Mouse (Mus musculus) urinary bladder, postnatal 10 days (tissue): Measurements from ENCODE around the gene Psmd6.
A peak's percentile ranks its signal among the peaks of the same experiment; 100 is the strongest.

Experiments
- DNase-seq: peaks from one replicate; pipeline ENCODE4 v3.0.0; 2022; ENCODE audit warnings: low spot score

Gene Psmd6

GRCm38 (mm10) chr14:14120230-14121096 lies at the start of gene Psmd6:
TSS of gene Psmd6 (minus strand) at chr14:14120984.
- DNase-seq = peak; percentile 67

- DNase-seq = no peak
These were observed 10.1 kb downstream of the Psmd6 start for GRCm38 (mm10) chr14:14110710-14111109.

DNA sequence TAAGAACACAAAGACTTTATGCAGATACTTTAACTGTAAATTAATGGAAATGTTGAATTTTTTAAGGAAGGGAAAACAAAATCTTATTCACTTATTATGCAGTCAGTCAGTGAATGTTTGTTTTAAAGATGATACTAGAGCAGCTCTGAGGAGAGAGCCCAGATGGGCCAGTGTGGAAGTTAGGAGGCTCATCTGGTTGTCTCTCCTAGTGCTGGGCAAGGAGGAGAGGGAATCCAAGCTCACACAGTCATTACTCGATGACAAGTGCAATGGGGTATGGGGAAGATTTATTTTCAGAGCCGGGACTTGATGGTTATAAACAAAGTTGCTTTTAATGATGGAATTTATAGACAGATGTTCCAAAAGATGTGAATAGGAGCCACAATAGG lies 15.9 kb downstream of the Psmd6 start:
- no peak for DNase-seq

- DNase-seq = no peak
These were observed 16.4 kb downstream of the Psmd6 start for GRCm38 (mm10) chr14:14104213-14104929.

- no peak for DNase-seq
These were observed 19.5 kb downstream of the Psmd6 start for GRCm38 (mm10) chr14:14101296-14101695.

GRCm38 (mm10) chr14:14100773-14101280 lies 20.0 kb downstream of the Psmd6 start:
- DNase-seq = no peak

DNA sequence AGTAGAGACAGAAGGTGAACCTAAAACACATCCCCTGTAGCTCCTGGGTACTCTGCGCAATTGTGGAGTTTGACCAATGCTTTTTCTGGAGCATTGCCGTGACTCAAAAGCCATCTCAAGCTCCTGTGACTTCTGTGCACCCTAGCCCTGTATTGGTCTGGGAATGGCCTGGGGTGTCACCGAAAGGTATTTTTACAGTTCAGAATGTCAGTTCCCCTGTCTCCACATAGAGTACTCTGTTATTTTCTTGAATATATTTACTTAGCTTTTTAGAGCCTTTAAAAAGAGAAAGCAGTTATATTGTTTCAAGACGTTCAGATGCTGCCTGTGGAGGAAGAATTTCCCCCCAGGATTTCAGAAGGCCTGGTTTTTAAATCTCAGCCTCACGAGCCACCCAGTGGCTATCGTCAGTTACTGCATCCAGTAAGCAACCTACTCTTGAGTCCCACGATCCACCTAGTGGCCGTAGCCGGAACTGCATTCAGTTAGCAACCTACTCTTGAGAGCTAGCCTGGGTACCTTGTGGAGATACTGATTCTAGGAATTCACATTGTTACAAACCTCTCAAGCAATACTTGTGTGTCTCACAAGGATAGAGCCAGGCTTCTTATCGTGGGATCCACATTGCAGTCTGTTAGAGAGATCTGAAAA lies 22.3 kb downstream of the Psmd6 start:
- peak; percentile 77 for DNase-seq

- DNase-seq = no peak
These were observed 30.2 kb downstream of the Psmd6 start for GRCm38 (mm10) chr14:14090571-14090970.

- no peak for DNase-seq
These were observed 32.6 kb downstream of the Psmd6 start for GRCm38 (mm10) chr14:14088016-14088791.

GRCm38 (mm10) chr14:14087348-14087747 lies 33.4 kb downstream of the Psmd6 start:
- DNase-seq = no peak

- DNase-seq = no peak
These were observed 34.0 kb downstream of the Psmd6 start for GRCm38 (mm10) chr14:14086711-14087263.

DNA sequence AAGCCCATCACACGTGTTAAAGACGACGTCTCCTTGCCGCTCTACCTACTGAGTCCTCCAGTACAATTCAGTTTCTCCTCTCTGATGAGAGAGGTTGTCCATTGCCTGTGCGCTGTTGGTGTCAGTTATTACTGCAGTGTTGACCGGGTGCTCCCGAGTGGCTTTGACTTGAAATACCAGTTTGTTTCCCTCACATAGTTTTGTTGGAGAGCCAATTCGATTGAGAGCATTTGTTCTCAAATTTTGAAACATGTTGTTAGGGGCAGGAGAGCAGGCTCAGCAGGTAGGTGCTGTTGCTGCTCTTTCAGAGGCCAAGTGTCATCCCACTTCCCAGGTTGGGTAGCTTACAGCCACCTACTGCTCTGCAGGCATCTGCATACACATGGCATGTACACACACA lies 37.0 kb downstream of the Psmd6 start:
- no peak for DNase-seq

DNA sequence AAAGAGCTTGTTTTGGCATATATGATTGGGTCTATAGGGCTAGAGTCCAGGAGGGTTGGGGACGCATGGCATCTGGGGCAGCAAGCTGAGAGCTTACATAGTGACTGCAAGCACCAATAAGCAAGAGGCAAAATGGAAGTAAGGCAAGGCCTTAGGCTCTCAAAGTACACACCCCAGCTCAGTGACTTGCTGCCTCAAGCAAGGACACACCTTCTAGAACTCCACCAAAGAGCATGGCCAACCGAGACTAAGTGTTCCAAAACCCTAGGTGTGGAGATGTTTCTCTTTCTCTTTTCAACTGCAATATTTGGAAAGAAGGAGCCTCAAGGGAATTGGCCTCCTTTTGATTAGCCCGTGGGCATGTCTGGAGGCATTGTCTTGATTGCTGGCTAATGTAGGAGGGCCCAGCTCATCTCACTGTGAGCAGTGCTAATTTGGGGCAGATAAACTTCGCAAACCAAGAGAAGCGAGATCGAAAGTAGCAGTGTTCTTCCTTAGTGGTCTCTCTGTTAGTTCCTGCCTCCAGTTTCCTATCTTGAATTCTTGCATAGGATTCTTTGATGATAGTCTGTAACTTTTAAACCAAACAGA lies 40.1 kb downstream of the Psmd6 start:
- no peak for DNase-seq

GRCm38 (mm10) chr14:14071456-14071855 lies 49.3 kb downstream of the Psmd6 start:
- no peak for DNase-seq

DNA sequence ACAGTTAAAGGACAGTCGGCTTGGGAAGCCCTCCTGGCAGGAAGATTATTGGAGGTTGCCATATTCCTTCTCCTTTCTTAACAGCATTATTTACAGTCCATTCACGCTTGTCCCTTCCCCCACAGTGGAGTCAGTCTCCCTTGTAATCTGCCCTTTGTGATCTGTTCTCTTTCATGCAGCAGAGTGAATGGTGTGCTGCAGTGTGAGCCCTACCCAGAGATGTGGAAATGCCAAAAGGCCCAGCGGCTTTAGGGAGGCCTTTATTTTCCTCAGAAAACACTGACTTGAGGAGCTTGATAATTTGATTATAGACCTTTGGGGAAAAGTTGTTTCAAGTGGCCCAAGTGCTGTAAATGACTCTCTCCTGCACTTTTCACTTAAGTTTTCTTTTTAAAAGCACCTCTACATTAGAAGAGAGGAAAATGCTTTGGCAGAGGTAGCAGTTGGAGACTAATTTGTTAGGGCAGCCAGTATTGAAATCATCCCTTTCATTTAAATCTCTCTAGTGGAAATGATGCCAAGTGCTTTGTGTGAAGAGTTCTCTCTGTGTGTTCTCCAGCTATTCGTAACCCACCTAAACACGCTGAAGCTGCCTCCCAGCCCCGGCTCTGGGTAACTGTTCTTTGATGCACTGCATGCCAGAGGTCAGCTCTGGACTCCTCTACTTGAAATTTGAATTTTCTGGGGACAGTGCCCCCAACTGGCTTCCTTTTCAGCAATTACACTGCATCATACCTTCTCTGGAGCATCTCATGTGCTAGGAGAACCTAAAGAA lies 50.1 kb downstream of the Psmd6 start:
- no peak for DNase-seq

DNA sequence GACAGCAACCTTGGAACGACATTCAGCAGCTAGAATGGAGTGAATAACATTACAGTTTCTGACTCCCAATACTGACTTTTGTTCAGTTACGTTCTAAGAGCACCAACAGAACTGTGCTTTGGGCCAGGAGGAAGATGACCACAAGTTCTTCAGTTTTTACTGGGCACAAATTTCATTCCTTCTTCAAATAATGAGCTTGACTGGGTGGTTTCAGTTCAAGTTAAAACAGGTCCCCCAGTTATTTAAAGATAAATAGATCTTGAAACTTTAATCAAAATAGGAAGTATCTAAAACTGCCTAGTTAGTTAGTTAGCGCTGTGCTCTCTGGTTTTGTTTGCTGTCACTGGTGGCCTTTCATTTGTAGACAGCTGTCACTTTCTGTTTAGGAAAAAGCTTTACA lies 52.2 kb downstream of the Psmd6 start:
- no peak for DNase-seq

DNA sequence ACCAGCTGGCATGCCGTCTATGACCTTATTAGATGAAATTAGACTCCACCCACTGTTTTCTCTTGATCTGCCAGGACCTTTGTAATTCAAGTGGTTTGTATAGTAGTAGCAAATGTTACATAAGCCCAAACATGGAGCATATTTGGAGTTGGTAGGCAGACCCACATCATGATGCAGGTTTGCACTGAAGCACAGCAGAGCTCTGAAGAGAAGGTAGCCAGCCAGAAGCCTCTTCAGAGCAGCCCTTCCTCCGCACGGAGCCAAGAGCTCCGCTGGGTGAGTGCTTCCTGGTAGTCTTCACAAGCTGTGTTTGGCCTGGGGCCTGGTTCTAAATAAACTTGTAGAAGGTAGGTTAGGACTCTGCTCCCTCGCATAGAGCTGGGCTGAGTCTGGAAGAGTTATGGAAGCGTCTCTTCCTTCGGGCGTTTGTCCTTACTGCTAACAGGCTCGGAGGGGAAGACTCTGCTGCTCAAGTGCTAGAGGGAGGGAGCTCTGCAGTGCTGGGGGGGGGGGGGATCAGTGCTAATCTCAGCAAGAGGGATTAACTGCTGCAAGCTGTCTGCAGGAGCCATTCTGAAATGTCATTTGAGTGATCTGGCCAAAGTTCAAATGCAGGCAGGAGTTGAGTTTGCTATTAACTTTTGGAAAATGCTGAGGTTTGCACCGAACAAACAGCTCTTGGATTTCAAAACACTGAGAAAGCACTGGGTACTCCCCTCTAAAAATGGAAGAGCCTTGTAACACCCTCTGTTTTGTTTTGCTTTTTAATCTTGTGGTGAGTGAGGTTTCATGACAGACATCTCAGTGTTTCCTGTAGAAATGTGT lies 52.9 kb downstream of the Psmd6 start:
- no peak for DNase-seq

- DNase-seq = no peak
These were observed 54.5 kb downstream of the Psmd6 start for GRCm38 (mm10) chr14:14066241-14066640.

DNA sequence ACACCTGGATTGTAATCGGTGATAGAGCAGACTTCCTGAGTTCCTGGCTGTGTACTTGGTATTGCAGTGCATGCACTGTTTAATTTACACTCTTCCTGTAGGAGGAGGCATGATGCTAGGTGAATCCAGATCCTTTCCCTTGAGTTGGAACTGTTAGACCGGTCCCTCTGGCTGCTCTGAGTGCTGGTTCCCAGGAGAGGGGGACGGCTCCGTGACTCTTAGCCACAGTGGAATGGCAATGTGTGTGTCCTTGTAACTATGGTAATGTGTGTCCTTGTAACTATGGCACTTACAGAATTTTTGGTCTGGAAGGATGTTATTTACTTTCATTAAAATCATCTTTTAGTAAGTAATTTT lies 55.7 kb downstream of the Psmd6 start:
- no peak for DNase-seq
